Comparison of ENCODE assay signal across 9 mouse cellular contexts in the genomic region with DNA sequence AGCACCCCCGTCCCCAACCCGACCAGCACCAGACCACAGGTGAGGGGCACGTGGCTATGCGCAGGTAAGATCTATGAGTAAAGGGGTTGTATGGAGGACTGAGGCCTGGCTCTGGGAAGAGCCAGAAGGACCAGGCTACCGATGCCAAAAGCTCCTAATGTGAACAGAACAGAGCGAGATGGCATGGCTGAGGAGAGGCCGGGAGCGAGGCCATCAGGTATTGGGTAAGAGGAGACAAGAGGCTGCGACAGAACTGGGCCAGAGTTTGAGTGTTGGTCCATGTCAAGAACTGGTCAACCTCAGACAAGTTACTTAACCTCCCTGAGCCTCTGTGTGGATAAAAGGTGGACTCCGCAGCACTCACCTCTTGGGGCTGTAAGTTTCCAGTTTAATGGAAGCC. TPM values are rescaled to one million over a fixed set of nuclear protein-coding genes. Genes with fewer than 3 reads are reported as not detected.
DNase-seq lines count a peak whose midpoint lies in the region; ATAC-seq and TF ChIP-seq lines count a peak whose summit lies in the region.
"Had no signal": no experiment of that assay in that cellular context is flagged by ENCODE, and none has a peak within 500 bp of the region (broad histone marks: within the 10 kb centered on the region; RNA-seq: fewer than 3 reads in every experiment).

No protein-coding gene starts in this region.

- no peak overlapping the region for H3K4me2 ChIP-seq in hindbrain, embryonic 11.5 days (replicated peaks; ENCODE audit: low read depth, low read length)
- no peak overlapping the region for H3K4me2 ChIP-seq in midbrain, postnatal 0 days (ENCODE audit: low read depth, low read length, poor library complexity, severe bottlenecking)
- no peak overlapping the region for H3K4me2 ChIP-seq in midbrain, embryonic 14.5 days (ENCODE audit: low read length)
- peak overlapping the region; percentile 21; the same call in 1 of the 2 replicates for H3K4me2 ChIP-seq in intestine, postnatal 0 days (replicated peaks; ENCODE audit: low read depth)
- H3K4me2 ChIP-seq in stomach, postnatal 0 days (replicated peaks; ENCODE audit: low read depth): no peak overlapping the region
- H3K4me2 ChIP-seq: embryonic facial prominence, embryonic 12.5 days; midbrain, embryonic 11.5 days had no signal

- no peaks in the 10 kb centered on the region for H3K36me3 ChIP-seq in hindbrain, embryonic 10.5 days
- no peaks in the 10 kb centered on the region for H3K36me3 ChIP-seq in hindbrain, embryonic 11.5 days (ENCODE audit: control insufficient read depth, insufficient read depth, low read length)
- H3K36me3 ChIP-seq in midbrain, postnatal 0 days (ENCODE audit: insufficient read depth, low read length): no peaks in the 10 kb centered on the region
- H3K36me3 ChIP-seq in midbrain, embryonic 14.5 days (ENCODE audit: control insufficient read depth, insufficient read depth, low read length): no peaks in the 10 kb centered on the region
- H3K36me3 ChIP-seq in intestine, postnatal 0 days (ENCODE audit: control insufficient read depth, insufficient read depth): no peaks in the 10 kb centered on the region
- no peaks in the 10 kb centered on the region for H3K36me3 ChIP-seq in stomach, postnatal 0 days (ENCODE audit: control insufficient read depth, insufficient read depth, low read length)
- H3K36me3 ChIP-seq: embryonic facial prominence, embryonic 12.5 days had no signal

- H3K4me3 ChIP-seq in hindbrain, embryonic 10.5 days: peak overlapping the region; percentile 3; the same call in 1 of the 2 replicates
- H3K4me3 ChIP-seq in hindbrain, embryonic 11.5 days (ENCODE audit: low read depth, low read length): no peak overlapping the region
- H3K4me3 ChIP-seq in midbrain, postnatal 0 days (ENCODE audit: low read depth, low read length): peak overlapping the region; percentile 8; the same call in 1 of the 2 replicates
- no peak overlapping the region for H3K4me3 ChIP-seq in midbrain, embryonic 14.5 days (replicated peaks; ENCODE audit: low read depth, low read length)
- no peak overlapping the region for H3K4me3 ChIP-seq in intestine, postnatal 0 days (ENCODE audit: low read depth, low read length)
- peak overlapping the region; percentile 15 for H3K4me3 ChIP-seq in stomach, postnatal 0 days (ENCODE audit: low read depth, low read length)
- H3K4me3 ChIP-seq: embryonic facial prominence, embryonic 12.5 days had no signal

- peak overlapping the region; percentile 51; the same call in 1 of the 2 replicates for H3K27ac ChIP-seq in hindbrain, embryonic 10.5 days
- no peak overlapping the region for H3K27ac ChIP-seq in hindbrain, embryonic 11.5 days (ENCODE audit: low read depth, low read length)
- H3K27ac ChIP-seq in midbrain, postnatal 0 days (ENCODE audit: low read depth, low read length): no peak overlapping the region
- no peak overlapping the region for H3K27ac ChIP-seq in midbrain, embryonic 14.5 days (replicated peaks; ENCODE audit: low read depth, low read length)
- H3K27ac ChIP-seq in intestine, postnatal 0 days (ENCODE audit: low read depth, low read length): no peak overlapping the region
- H3K27ac ChIP-seq in stomach, postnatal 0 days (replicated peaks): no peak overlapping the region; the same call in 1 of the 2 replicates
- H3K27ac ChIP-seq: embryonic facial prominence, embryonic 12.5 days had no signal

- H3K9ac ChIP-seq in hindbrain, embryonic 11.5 days (ENCODE audit: low read depth, low read length): no peak overlapping the region
- no peak overlapping the region for H3K9ac ChIP-seq in midbrain, postnatal 0 days (replicated peaks; ENCODE audit: low read length, poor library complexity, severe bottlenecking)
- no peak overlapping the region for H3K9ac ChIP-seq in midbrain, embryonic 14.5 days (replicated peaks; ENCODE audit: low read length)
- no peak overlapping the region for H3K9ac ChIP-seq in intestine, postnatal 0 days (ENCODE audit: low read depth, low read length)
- H3K9ac ChIP-seq in stomach, postnatal 0 days (ENCODE audit: low read length): no peak overlapping the region
- H3K9ac ChIP-seq: embryonic facial prominence, embryonic 12.5 days had no signal

- H3K4me1 ChIP-seq in hindbrain, embryonic 10.5 days (replicated peaks): peaks cover 39% of the 10 kb centered on the region
- 0 out of 2 replicates have a peak, but pooled peaks cover 5% of the 10 kb centered on the region for H3K4me1 ChIP-seq in hindbrain, embryonic 11.5 days (replicated peaks; ENCODE audit: control insufficient read depth, insufficient read depth, low read length)
- no peaks in the 10 kb centered on the region for H3K4me1 ChIP-seq in midbrain, postnatal 0 days (ENCODE audit: insufficient read depth, low read length)
- H3K4me1 ChIP-seq in midbrain, embryonic 14.5 days (ENCODE audit: control insufficient read depth, insufficient read depth, low read length): no peaks in the 10 kb centered on the region
- H3K4me1 ChIP-seq in intestine, postnatal 0 days (replicated peaks; ENCODE audit: control insufficient read depth, insufficient read depth, low read length): no peaks in the 10 kb centered on the region
- no peaks in the 10 kb centered on the region for H3K4me1 ChIP-seq in stomach, postnatal 0 days (replicated peaks; ENCODE audit: control insufficient read depth, insufficient read depth)
- H3K4me1 ChIP-seq: embryonic facial prominence, embryonic 12.5 days had no signal

- ATAC-seq in hindbrain, embryonic 11.5 days (ENCODE audit: low FRiP score): no peak
- no peak for ATAC-seq in midbrain, postnatal 0 days (ENCODE audit: low FRiP score)
- ATAC-seq in midbrain, embryonic 14.5 days (ENCODE audit: low FRiP score, low TSS enrichment): no peak
- ATAC-seq in intestine, postnatal 0 days: no peak
- ATAC-seq in stomach, postnatal 0 days (ENCODE audit: low FRiP score, low TSS enrichment): no peak

- 84% methylated on average over 10 of the region's 10 CpGs for WGBS in hindbrain, embryonic 10.5 days
- 87% methylated on average over 10 of the region's 10 CpGs for WGBS in hindbrain, embryonic 11.5 days
- WGBS in midbrain, postnatal 0 days: 80% methylated on average over 10 of the region's 10 CpGs
- WGBS in midbrain, embryonic 14.5 days: 86% methylated on average over 10 of the region's 10 CpGs
- 82% methylated on average over 10 of the region's 10 CpGs for WGBS in intestine, postnatal 0 days
- 85% methylated on average over 10 of the region's 10 CpGs for WGBS in stomach, postnatal 0 days

- H3K27me3 ChIP-seq in hindbrain, embryonic 10.5 days (ENCODE audit: insufficient read depth, poor library complexity, severe bottlenecking): no peaks in the 10 kb centered on the region
- H3K27me3 ChIP-seq in hindbrain, embryonic 11.5 days (ENCODE audit: control insufficient read depth, insufficient read depth, low read length): no peaks in the 10 kb centered on the region
- no peaks in the 10 kb centered on the region for H3K27me3 ChIP-seq in midbrain, postnatal 0 days (ENCODE audit: insufficient read depth, low read length)
- H3K27me3 ChIP-seq in midbrain, embryonic 14.5 days (ENCODE audit: control insufficient read depth, insufficient read depth, low read length): no peaks in the 10 kb centered on the region
- H3K27me3 ChIP-seq in intestine, postnatal 0 days (replicated peaks; ENCODE audit: control insufficient read depth, insufficient read depth, low read length): no peaks in the 10 kb centered on the region
- H3K27me3 ChIP-seq in stomach, postnatal 0 days (ENCODE audit: control insufficient read depth, insufficient read depth, low read length): no peaks in the 10 kb centered on the region
- H3K27me3 ChIP-seq: embryonic facial prominence, embryonic 12.5 days had no signal

- DNase-seq in hindbrain, embryonic 10.5 days (ENCODE audit: low spot score): no peak
- DNase-seq in hindbrain, embryonic 11.5 days (ENCODE audit: low spot score): no peak
- no peak for DNase-seq in midbrain, postnatal 0 days (ENCODE audit: low spot score)
- no peak for DNase-seq in midbrain, embryonic 14.5 days
- DNase-seq in stomach, postnatal 0 days (ENCODE audit: low spot score): no peak
- no peak for DNase-seq in right cerebral cortex, adult 18-20 months

- no peaks in the 10 kb centered on the region for H3K9me3 ChIP-seq in hindbrain, embryonic 10.5 days
- H3K9me3 ChIP-seq in hindbrain, embryonic 11.5 days (ENCODE audit: control insufficient read depth, low read length): no peaks in the 10 kb centered on the region
- H3K9me3 ChIP-seq in midbrain, postnatal 0 days (ENCODE audit: low read length): no peaks in the 10 kb centered on the region
- no peaks in the 10 kb centered on the region for H3K9me3 ChIP-seq in midbrain, embryonic 14.5 days (ENCODE audit: control insufficient read depth, low read length)
- H3K9me3 ChIP-seq in intestine, postnatal 0 days (ENCODE audit: control insufficient read depth): no peaks in the 10 kb centered on the region
- no peaks in the 10 kb centered on the region for H3K9me3 ChIP-seq in stomach, postnatal 0 days (ENCODE audit: control insufficient read depth, low read length)
- H3K9me3 ChIP-seq: embryonic facial prominence, embryonic 12.5 days had no signal

- no peak for TF ChIP-seq EP300 in stomach, postnatal 0 days (optimal IDR thresholded peaks at IDR 0.05)

- no peak for TF ChIP-seq CTCF in midbrain, postnatal 0 days (IDR thresholded peaks at IDR 0.05)
- TF ChIP-seq CTCF in intestine, postnatal 0 days (IDR thresholded peaks at IDR 0.05; ENCODE audit: low read depth): no peak
- no peak for TF ChIP-seq CTCF in stomach, postnatal 0 days (IDR thresholded peaks at IDR 0.05; ENCODE audit: low read depth)

RNA-seq across cellular contexts. Expression of a gene that starts 0.4 kb away (rescaled TPM):
- 8.3 and 9.7 TPM in 2 replicates for polyA plus RNA-seq in hindbrain, embryonic 10.5 days (2016; fragmentation: Nextera tagmentation; extraction: Ambion mirVana)
- 4.5 and 5.2 TPM in 2 replicates for polyA plus RNA-seq in hindbrain, embryonic 11.5 days (2014; fragmentation: Nextera tagmentation; extraction: Ambion mirVana)
- total RNA-seq in midbrain, postnatal 0 days (2014; rRNA removed): 11.0 and 14.2 TPM in 2 replicates
- 7.0 and 7.5 TPM in 2 replicates for polyA plus RNA-seq in midbrain, postnatal 0 days (2015; fragmentation: Nextera tagmentation; extraction: Ambion mirVana)
- polyA plus RNA-seq in midbrain, embryonic 14.5 days (2014; fragmentation: Nextera tagmentation; extraction: Ambion mirVana): 5.1 and 7.0 TPM in 2 replicates
- 3.5 and 3.7 TPM in 2 replicates for polyA plus RNA-seq in intestine, postnatal 0 days (2015; fragmentation: Nextera tagmentation; extraction: Ambion mirVana)
- polyA plus RNA-seq in stomach, postnatal 0 days (2015; fragmentation: Nextera tagmentation; extraction: Ambion mirVana): 3.1 and 3.2 TPM in 2 replicates

RNA-seq across cellular contexts. Expression of a gene that starts 13.6 kb away (rescaled TPM):
- polyA plus RNA-seq in hindbrain, embryonic 10.5 days (2016; fragmentation: Nextera tagmentation; extraction: Ambion mirVana): 32.4 and 33.9 TPM in 2 replicates
- 11.9 and 12.3 TPM in 2 replicates for polyA plus RNA-seq in hindbrain, embryonic 11.5 days (2014; fragmentation: Nextera tagmentation; extraction: Ambion mirVana)
- 46.9 and 60.2 TPM in 2 replicates for total RNA-seq in midbrain, postnatal 0 days (2014; rRNA removed)
- polyA plus RNA-seq in midbrain, postnatal 0 days (2015; fragmentation: Nextera tagmentation; extraction: Ambion mirVana): 10.1 and 11.1 TPM in 2 replicates
- polyA plus RNA-seq in midbrain, embryonic 14.5 days (2014; fragmentation: Nextera tagmentation; extraction: Ambion mirVana): 10.2 and 13.1 TPM in 2 replicates
- polyA plus RNA-seq in intestine, postnatal 0 days (2015; fragmentation: Nextera tagmentation; extraction: Ambion mirVana): 3.0 and 3.1 TPM in 2 replicates
- 3.7 and 3.8 TPM in 2 replicates for polyA plus RNA-seq in stomach, postnatal 0 days (2015; fragmentation: Nextera tagmentation; extraction: Ambion mirVana)

RNA-seq across cellular contexts. Expression of a gene that starts 27.0 kb away (rescaled TPM):
- polyA plus RNA-seq in hindbrain, embryonic 10.5 days (2016; fragmentation: Nextera tagmentation; extraction: Ambion mirVana): 0.21 and 0.75 TPM in 2 replicates
- 0.12 and 0.28 TPM in 2 replicates for polyA plus RNA-seq in hindbrain, embryonic 11.5 days (2014; fragmentation: Nextera tagmentation; extraction: Ambion mirVana)
- 6.7 and 7.4 TPM in 2 replicates for total RNA-seq in midbrain, postnatal 0 days (2014; rRNA removed)
- polyA plus RNA-seq in midbrain, postnatal 0 days (2015; fragmentation: Nextera tagmentation; extraction: Ambion mirVana): 5.3 and 7.2 TPM in 2 replicates
- polyA plus RNA-seq in midbrain, embryonic 14.5 days (2014; fragmentation: Nextera tagmentation; extraction: Ambion mirVana): 0.72 and 1.0 TPM in 2 replicates
- polyA plus RNA-seq in intestine, postnatal 0 days (2015; fragmentation: Nextera tagmentation; extraction: Ambion mirVana): 0.42 and 0.61 TPM in 2 replicates
- 4.1 and 5.8 TPM in 2 replicates for polyA plus RNA-seq in stomach, postnatal 0 days (2015; fragmentation: Nextera tagmentation; extraction: Ambion mirVana)

RNA-seq across cellular contexts. Expression of a gene that starts 28.5 kb away (rescaled TPM):
- polyA plus RNA-seq in hindbrain, embryonic 10.5 days (2016; fragmentation: Nextera tagmentation; extraction: Ambion mirVana): 54.5 and 55.3 TPM in 2 replicates
- polyA plus RNA-seq in hindbrain, embryonic 11.5 days (2014; fragmentation: Nextera tagmentation; extraction: Ambion mirVana): 29.7 and 31.7 TPM in 2 replicates
- 65.8 and 71.7 TPM in 2 replicates for total RNA-seq in midbrain, postnatal 0 days (2014; rRNA removed)
- polyA plus RNA-seq in midbrain, postnatal 0 days (2015; fragmentation: Nextera tagmentation; extraction: Ambion mirVana): 42.4 and 51.6 TPM in 2 replicates
- 45.3 and 52.1 TPM in 2 replicates for polyA plus RNA-seq in midbrain, embryonic 14.5 days (2014; fragmentation: Nextera tagmentation; extraction: Ambion mirVana)
- polyA plus RNA-seq in intestine, postnatal 0 days (2015; fragmentation: Nextera tagmentation; extraction: Ambion mirVana): 40.4 and 40.9 TPM in 2 replicates
- 29.3 and 30.2 TPM in 2 replicates for polyA plus RNA-seq in stomach, postnatal 0 days (2015; fragmentation: Nextera tagmentation; extraction: Ambion mirVana)

RNA-seq across cellular contexts. Expression of a gene that starts 48.2 kb away (rescaled TPM):
- polyA plus RNA-seq in hindbrain, embryonic 10.5 days (2016; fragmentation: Nextera tagmentation; extraction: Ambion mirVana): 0.20 and 0.54 TPM in 2 replicates
- 0.52 and 0.88 TPM in 2 replicates for polyA plus RNA-seq in hindbrain, embryonic 11.5 days (2014; fragmentation: Nextera tagmentation; extraction: Ambion mirVana)
- 0.05 TPM in 1 of 2 replicates, not detected in the other for total RNA-seq in midbrain, postnatal 0 days (2014; rRNA removed)
- polyA plus RNA-seq in midbrain, postnatal 0 days (2015; fragmentation: Nextera tagmentation; extraction: Ambion mirVana): 0.29 and 0.59 TPM in 2 replicates
- polyA plus RNA-seq in midbrain, embryonic 14.5 days (2014; fragmentation: Nextera tagmentation; extraction: Ambion mirVana): not detected in 2 replicates
- 0.08 and 0.17 TPM in 2 replicates for polyA plus RNA-seq in intestine, postnatal 0 days (2015; fragmentation: Nextera tagmentation; extraction: Ambion mirVana)
- polyA plus RNA-seq in stomach, postnatal 0 days (2015; fragmentation: Nextera tagmentation; extraction: Ambion mirVana): 0.10 TPM in 1 of 2 replicates, not detected in the other

Comparison
In these comparisons a context has a peak if more than half of its experiments do, and no peak if none do; other contexts are left out.
1. H3K4me3 ChIP-seq: peak in hindbrain, embryonic 10.5 days (single experiment), midbrain, postnatal 0 days (single experiment) and stomach, postnatal 0 days (single experiment); none in hindbrain, embryonic 11.5 days (single experiment), midbrain, embryonic 14.5 days (single experiment) and intestine, postnatal 0 days (single experiment).